Mouse (Mus musculus) heart, embryonic 14.5 days (tissue): ENCODE data around the gene Ccdc136. TPM values are rescaled to one million over a fixed set of nuclear protein-coding genes. Genes with fewer than 3 reads are reported as not detected.

Experiments
- ATAC-seq: fragments of 200-750 bp; cut with Nextera tagmentation; 2 replicates; pipeline ENCODE4 v1.8.0; 2017; ENCODE audit warnings: low read depth, moderate TSS enrichment; ENCODE audit not compliant: insufficient number of reproducible peaks, insufficient read depth, low FRiP score
- H3K27ac ChIP-seq, 2 experiments: fragments of 200-500 bp in 1 of 2; fragments of 300-500 bp in 1 of 2; sonication (generic) in 1 of 2; replicated peaks in 1 of 2; 2 replicates each; pipeline ENCODE4 v1.5.1; 2012 to 2014; ENCODE audit warnings: low read depth in 2 of 2, low read length in 2 of 2, control low read depth in 1 of 2, mild to moderate bottlenecking in 1 of 2, mixed read lengths in 1 of 2; ENCODE audit not compliant: control insufficient read depth in 1 of 2, insufficient read depth in 1 of 2
- H3K27me3 ChIP-seq: fragments of 300-500 bp; sonication (generic); 2 replicates; pipeline ENCODE4 v1.6.1; 2014; ENCODE audit warnings: mild to moderate bottlenecking, low read length, control low read depth; ENCODE audit not compliant: control insufficient read depth, insufficient read depth
- H3K36me3 ChIP-seq: fragments of 300-500 bp; sonication (generic); 2 replicates; pipeline ENCODE4 v1.6.1; 2014; ENCODE audit warnings: mild to moderate bottlenecking, control low read depth, low read length, mixed read lengths; ENCODE audit not compliant: control insufficient read depth, insufficient read depth
- H3K4me1 ChIP-seq, 2 experiments: fragments of 200-500 bp in 1 of 2; fragments of 300-500 bp in 1 of 2; sonication (generic) in 1 of 2; 2 replicates each; pipeline ENCODE4 v1.6.1; 2012 to 2014; ENCODE audit warnings: low read length in 2 of 2, control low read depth in 1 of 2, mixed read lengths in 1 of 2; ENCODE audit not compliant: control insufficient read depth in 2 of 2, insufficient read depth in 2 of 2
- H3K4me2 ChIP-seq: fragments of 300-500 bp; sonication (generic); 2 replicates; pipeline ENCODE4 v1.6.1; 2014; ENCODE audit warnings: mild to moderate bottlenecking, low read length
- H3K4me3 ChIP-seq, 2 experiments: fragments of 200-500 bp in 1 of 2; fragments of 300-500 bp in 1 of 2; sonication (generic) in 1 of 2; 2 replicates each; pipeline ENCODE4 v1.5.1; 2012 to 2014; ENCODE audit warnings: low read length in 2 of 2, mild to moderate bottlenecking in 2 of 2, control low read depth in 1 of 2, low read depth in 1 of 2, moderate library complexity in 1 of 2; ENCODE audit not compliant: control insufficient read depth in 1 of 2, insufficient read depth in 1 of 2
- H3K9ac ChIP-seq: fragments of 300-500 bp; sonication (generic); 2 replicates; pipeline ENCODE4 v1.6.1; 2014; ENCODE audit warnings: mild to moderate bottlenecking, low read length
- H3K9me3 ChIP-seq: fragments of 300-500 bp; sonication (generic); 2 replicates; pipeline ENCODE4 v1.6.1; 2016; ENCODE audit warnings: low read length, control low read depth; ENCODE audit not compliant: control insufficient read depth
- WGBS: fragments of 180-500 bp; shearing (Covaris S2); extraction: QIAGEN DNeasy Blood & Tissue Kit; methylation state at CpG from one replicate; pipeline ENCODE4 v1.1.7; 2014; 5-methylcytosine and 5-hydroxymethylcytosine counted together
- polyA plus RNA-seq: library from polyadenylated mRNA; unstranded; fragments of >200 nt; fragmentation: Nextera tagmentation; extraction: Ambion mirVana; gene quantifications from 2 replicates; pipeline ENCODE4 v1.2.1, GENCODE M21; 2014

The Ccdc136 gene
- polyA plus RNA-seq, 1 experiment from 2014 or later, result 30.8 TPM

- H3K4me3 ChIP-seq, result no peak overlapping the region
- ATAC-seq, result no peak
- H3K4me1 ChIP-seq, result peaks cover 12 to 20% of the 10 kb centered on the region in 2 experiments
- H3K9ac ChIP-seq, result no peak overlapping the region
- H3K9me3 ChIP-seq, result no peaks in the 10 kb centered on the region
- peaks cover 82% of the 10 kb centered on the region for H3K36me3 ChIP-seq
- no peaks in the 10 kb centered on the region for H3K27me3 ChIP-seq
- WGBS, result 88% methylated on average over 6 of the region's 6 CpGs
- H3K27ac ChIP-seq, result no peak overlapping the region
- H3K4me2 ChIP-seq, result no peak overlapping the region
These were observed 43.7 kb downstream of the Ccdc136 start for GRCm38 (mm10) chr6:29439789-29440188.

GRCm38 (mm10) chr6:29444773-29445172, 48.7 kb downstream of the Ccdc136 start:
- ATAC-seq, result no peak

GRCm38 (mm10) chr6:29445354-29445753, 49.2 kb downstream of the Ccdc136 start:
- Histone ChIP-seq H3K27ac (no peak overlapping the region), H3K36me3 (peaks cover 100% of the 10 kb centered on the region), H3K4me2 (no peak overlapping the region), H3K9me3 (no peaks in the 10 kb centered on the region), H3K4me3 (no peak overlapping the region), H3K4me1 (no peaks in the 10 kb centered on the region), H3K27me3 (no peaks in the 10 kb centered on the region), H3K9ac (no peak overlapping the region)
- 85% methylated on average over 7 of the region's 7 CpGs for WGBS
- no peak for ATAC-seq

More at GRCm38 (mm10) chr6:29444773-29445172, 48.7 kb downstream of the Ccdc136 start:
- Histone ChIP-seq H3K9ac (no peak overlapping the region), H3K4me1 (no peaks in the 10 kb centered on the region), H3K9me3 (no peaks in the 10 kb centered on the region), H3K4me3 (no peak overlapping the region), H3K27me3 (no peaks in the 10 kb centered on the region), H3K4me2 (no peak overlapping the region), H3K36me3 (peaks cover 100% of the 10 kb centered on the region), H3K27ac (no peak overlapping the region)
- 61% methylated on average over 11 of the region's 11 CpGs for WGBS

GRCm38 (mm10) chr6:29449858-29450257, 53.7 kb downstream of the Ccdc136 start:
- Histone ChIP-seq H3K4me3 (no peak overlapping the region), H3K27me3 (no peaks in the 10 kb centered on the region), H3K27ac (no peak overlapping the region), H3K4me2 (no peak overlapping the region), H3K9me3 (no peaks in the 10 kb centered on the region), H3K9ac (no peak overlapping the region), H3K4me1 (no peaks in the 10 kb centered on the region), H3K36me3 (peaks cover 99% of the 10 kb centered on the region)
- 24% methylated on average over 4 of the region's 4 CpGs for WGBS
- ATAC-seq, result no peak

- no peaks in the 10 kb centered on the region for H3K9me3 ChIP-seq
- H3K27ac ChIP-seq, result no peak overlapping the region
- H3K9ac ChIP-seq, result no peak overlapping the region
- no peaks in the 10 kb centered on the region for H3K4me1 ChIP-seq
- no peaks in the 10 kb centered on the region for H3K27me3 ChIP-seq
- H3K36me3 ChIP-seq, result peaks cover 99% of the 10 kb centered on the region
- H3K4me2 ChIP-seq, result no peak overlapping the region
- 91% methylated on average over 6 of the region's 6 CpGs for WGBS
- ATAC-seq, result no peak
- H3K4me3 ChIP-seq, result no peak overlapping the region
These were observed 54.6 kb downstream of the Ccdc136 start for GRCm38 (mm10) chr6:29450667-29451066.

- Histone ChIP-seq H3K27ac (no peak overlapping the region), H3K4me2 (no peak overlapping the region), H3K9ac (no peak overlapping the region), H3K36me3 (peaks cover 55% of the 10 kb centered on the region), H3K27me3 (no peaks in the 10 kb centered on the region), H3K4me1 (0 out of 4 replicates have a peak, but pooled peaks cover 0 to 2% of the 10 kb centered on the region in 2 experiments), H3K9me3 (no peaks in the 10 kb centered on the region), H3K4me3 (no peak overlapping the region)
- ATAC-seq, result no peak
- 55% methylated on average over 7 of the region's 7 CpGs for WGBS
These were observed 65.4 kb downstream of the Ccdc136 start for GRCm38 (mm10) chr6:29461502-29461901.

GRCm38 (mm10) chr6:29463388-29463787, 67.3 kb downstream of the Ccdc136 start:
- no peak overlapping the region for H3K4me3 ChIP-seq
- H3K36me3 ChIP-seq, result peaks cover 36% of the 10 kb centered on the region
- H3K4me2 ChIP-seq, result no peak overlapping the region
- H3K27me3 ChIP-seq, result no peaks in the 10 kb centered on the region
- no peak overlapping the region for H3K9ac ChIP-seq
- H3K27ac ChIP-seq, result no peak overlapping the region
- H3K9me3 ChIP-seq, result no peaks in the 10 kb centered on the region
- no peak for ATAC-seq
- peaks cover 1 to 2% of the 10 kb centered on the region in 2 experiments; a peak in 2 of 4 replicates for H3K4me1 ChIP-seq
- WGBS, result 63% methylated on average over 3 of the region's 3 CpGs
